Mouse (Mus musculus): Measurements from ENCODE around the gene Stard3nl. TPM values are rescaled to one million over a fixed set of nuclear protein-coding genes. Genes with fewer than 3 reads are reported as not detected.
A peak's percentile ranks its signal among the peaks of the same experiment; 100 is the strongest.

Gene Stard3nl
- 10 to 100 TPM in 1 of 2 experiments, 1 to 10 TPM in 1; 8.0 to 10.9 TPM for total RNA-seq (2021)
- long read RNA-seq, experiment 1, transcript Stard3nl-201 (9 exons, 1,327 nt) = major isoform, 12 of 13 reads
- long read RNA-seq, experiment 1, partial matches to known transcripts = 0 of 13 reads
- long read RNA-seq, experiment 1, other reads (novel, unspliced or antisense) = 1 of 13 reads
- long read RNA-seq, experiment 2, transcript Stard3nl-201 (9 exons, 1,327 nt) = major isoform, 13 of 15 reads
- long read RNA-seq, experiment 2, partial matches to known transcripts = 0 of 15 reads
- long read RNA-seq, experiment 2, other reads (novel, unspliced or antisense) = 1 of 15 reads

GRCm38 (mm10) chr13:19395688-19396354 lies at the start of gene Stard3nl:
Stard3nl (minus strand) TSS chr13:19395795.
- peak; percentile 98 for DNase-seq
- intact Hi-C loops (cut with DNase I; ENCODE audit: low total_unique reads) = no loop called here

- DNase-seq = no peak
- intact Hi-C loops (cut with DNase I; ENCODE audit: low total_unique reads) = loop anchor here (5.0 kb wide), 1 partner anchor 71 kb away; no protein-coding TSS in a partner anchor
Observed at GRCm38 (mm10) chr13:19438040-19438439, 42.4 kb upstream of the Stard3nl start.

- DNase-seq = no peak
- intact Hi-C loops (cut with DNase I; ENCODE audit: low total_unique reads) = no loop called here
Observed at GRCm38 (mm10) chr13:19429812-19430370, 34.3 kb upstream of the Stard3nl start.

GRCm38 (mm10) chr13:19428076-19428475 lies 32.5 kb upstream of the Stard3nl start:
- DNase-seq = no peak
- intact Hi-C loops (cut with DNase I; ENCODE audit: low total_unique reads) = no loop called here

- intact Hi-C loops (cut with DNase I; ENCODE audit: low total_unique reads) = no loop called here
- no peak for DNase-seq
Observed at GRCm38 (mm10) chr13:19424563-19424962, 29.0 kb upstream of the Stard3nl start.

GRCm38 (mm10) chr13:19422521-19422920 lies 26.9 kb upstream of the Stard3nl start:
- intact Hi-C loops (cut with DNase I; ENCODE audit: low total_unique reads) = no loop called here
- DNase-seq = no peak

- intact Hi-C loops (cut with DNase I; ENCODE audit: low total_unique reads) = no loop called here
- DNase-seq = no peak
Observed at GRCm38 (mm10) chr13:19417885-19418521, 22.4 kb upstream of the Stard3nl start.

GRCm38 (mm10) chr13:19415894-19416531 lies 20.4 kb upstream of the Stard3nl start:
- intact Hi-C loops (cut with DNase I; ENCODE audit: low total_unique reads) = no loop called here
- no peak for DNase-seq

- DNase-seq = no peak
Observed at GRCm38 (mm10) chr13:19415337-19415736, 19.7 kb upstream of the Stard3nl start.

GRCm38 (mm10) chr13:19412334-19412939 lies 16.8 kb upstream of the Stard3nl start:
- no peak for DNase-seq
- intact Hi-C loops (cut with DNase I; ENCODE audit: low total_unique reads) = no loop called here

More at GRCm38 (mm10) chr13:19415337-19415736, 19.7 kb upstream of the Stard3nl start:
- intact Hi-C loops (cut with DNase I; ENCODE audit: low total_unique reads) = no loop called here

- no peak for DNase-seq
- intact Hi-C loops (cut with DNase I; ENCODE audit: low total_unique reads) = no loop called here
Observed at GRCm38 (mm10) chr13:19411886-19412285, 16.3 kb upstream of the Stard3nl start.

- intact Hi-C loops (cut with DNase I; ENCODE audit: low total_unique reads) = no loop called here
- no peak for DNase-seq
Observed at GRCm38 (mm10) chr13:19410694-19411093, 15.1 kb upstream of the Stard3nl start.

GRCm38 (mm10) chr13:19407953-19408352 lies 12.4 kb upstream of the Stard3nl start:
- intact Hi-C loops (cut with DNase I; ENCODE audit: low total_unique reads) = no loop called here

GRCm38 (mm10) chr13:19404623-19405022 lies 9.0 kb upstream of the Stard3nl start:
- no peak for DNase-seq
- intact Hi-C loops (cut with DNase I; ENCODE audit: low total_unique reads) = no loop called here

More at GRCm38 (mm10) chr13:19407953-19408352, 12.4 kb upstream of the Stard3nl start:
- no peak for DNase-seq

GRCm38 (mm10) chr13:19394798-19395687 lies 552 bp downstream of the Stard3nl start:
- intact Hi-C loops (cut with DNase I; ENCODE audit: low total_unique reads) = no loop called here
- no peak for DNase-seq

GRCm38 (mm10) chr13:19394171-19394570 lies 1.4 kb downstream of the Stard3nl start:
- DNase-seq = no peak
- intact Hi-C loops (cut with DNase I; ENCODE audit: low total_unique reads) = no loop called here

- no peak for DNase-seq
- intact Hi-C loops (cut with DNase I; ENCODE audit: low total_unique reads) = no loop called here
Observed at GRCm38 (mm10) chr13:19393731-19394130, 1.9 kb downstream of the Stard3nl start.

GRCm38 (mm10) chr13:19391608-19392007 lies 4.0 kb downstream of the Stard3nl start:
- intact Hi-C loops (cut with DNase I; ENCODE audit: low total_unique reads) = no loop called here
- DNase-seq = no peak

All from gastrocnemius, postnatal 14 days (tissue).